Mouse (Mus musculus) naive thymus-derived CD4-positive, alpha-beta T cell, adult 2 months (primary cell): ENCODE data around the gene Cacna1c.

Source experiments
- DNase-seq: peaks from one replicate; pipeline ENCODE4 v3.0.0-alpha.2; 2011; ENCODE audit warnings: low read depth

The Cacna1c gene

DNA sequence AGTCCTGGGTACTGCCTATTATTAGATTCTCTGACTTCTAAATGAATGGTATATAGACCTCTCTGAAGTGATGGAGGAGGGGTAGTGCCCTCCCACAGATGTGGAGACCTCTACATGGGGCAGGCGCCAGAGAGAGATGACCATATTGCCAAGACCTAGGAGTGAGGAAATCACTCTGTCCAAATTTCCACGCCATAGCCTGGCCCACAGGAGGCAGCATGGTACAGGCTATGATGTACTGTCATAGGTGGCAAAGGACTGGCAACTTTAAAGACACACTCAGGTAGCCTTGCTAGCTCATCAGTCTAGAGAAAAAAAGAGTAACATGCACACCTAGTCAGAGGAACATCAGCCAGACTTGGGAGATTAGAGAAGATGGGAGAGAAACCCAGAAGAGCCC is 347.6 kb downstream of the Cacna1c start:
- no peak for DNase-seq

DNA sequence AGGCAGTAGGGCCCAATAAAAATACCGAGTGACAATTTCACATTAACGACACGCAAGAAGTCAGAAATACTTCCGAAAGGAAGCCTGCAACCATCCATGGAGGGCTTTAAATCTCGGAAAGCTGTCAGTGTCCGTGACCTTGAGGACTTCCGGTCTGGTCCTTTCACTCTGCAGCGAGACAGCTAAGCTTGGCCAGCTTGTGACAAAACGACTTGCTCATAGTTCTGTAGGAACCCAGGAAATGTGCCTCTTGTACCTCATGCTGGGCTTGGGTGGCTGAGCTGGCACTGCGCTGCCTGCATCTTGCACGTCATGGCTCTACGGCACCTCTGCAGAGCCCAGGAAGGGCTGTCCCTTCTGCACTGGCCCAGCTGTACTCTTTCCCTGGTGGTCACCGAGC is 348.5 kb downstream of the Cacna1c start:
- no peak for DNase-seq

DNA sequence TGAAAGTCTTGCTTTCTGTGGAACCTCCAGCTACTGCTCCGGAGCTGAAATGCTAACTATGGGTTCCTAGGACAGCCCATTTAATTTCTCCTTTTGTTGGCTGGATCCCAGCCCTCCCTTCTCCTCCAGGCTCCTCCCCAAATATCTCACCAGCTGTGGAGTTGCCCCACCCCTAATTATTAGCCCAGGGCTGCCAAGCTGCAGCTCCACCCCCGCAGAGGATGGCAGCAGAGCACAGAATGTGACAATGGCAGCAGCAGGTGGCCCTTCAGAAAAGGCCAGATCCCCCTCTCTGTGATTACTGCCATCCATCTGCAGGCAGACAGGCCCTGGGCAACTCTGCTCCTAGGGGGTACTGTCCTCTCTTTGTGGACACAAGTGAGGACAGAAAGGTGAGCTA is 350.4 kb downstream of the Cacna1c start:
- no peak for DNase-seq

DNA sequence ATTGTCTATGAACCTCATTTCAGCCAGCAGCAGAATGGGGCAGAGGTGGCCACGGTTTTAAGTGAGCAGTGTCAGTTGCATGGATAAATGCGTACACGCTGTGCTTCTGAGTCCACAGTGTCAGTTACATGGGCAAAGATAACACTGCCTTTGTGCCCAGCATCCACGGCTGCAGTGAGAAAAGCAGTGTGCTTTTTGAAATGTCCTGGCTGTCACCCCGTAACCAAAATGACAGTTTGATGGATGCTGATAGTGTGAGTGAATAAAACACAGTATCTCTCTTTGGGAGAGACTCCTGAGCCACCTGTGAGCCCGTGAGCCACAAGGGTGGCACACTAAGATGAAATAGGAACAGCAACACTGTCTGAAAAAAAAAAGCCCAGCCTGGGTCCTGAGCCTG is 351.0 kb downstream of the Cacna1c start:
- DNase-seq = no peak

DNA sequence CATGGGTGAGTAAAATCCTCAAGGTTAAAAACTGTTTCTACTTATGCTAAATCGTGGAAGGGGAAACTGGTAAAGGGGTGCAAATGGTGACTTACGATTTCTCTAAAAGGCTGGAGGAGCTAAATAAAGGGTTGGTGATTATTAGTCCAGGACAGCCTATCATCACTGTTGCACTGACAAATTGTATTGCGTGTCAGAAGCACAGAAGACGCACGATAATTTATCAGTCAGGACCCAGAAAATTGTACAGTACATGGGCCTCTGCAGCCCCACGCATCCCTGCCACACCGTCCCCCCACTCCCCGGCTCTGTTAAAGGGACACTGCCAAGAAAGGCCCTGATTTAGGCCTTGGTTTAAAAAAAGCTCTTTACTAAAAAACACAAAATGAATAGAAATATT is 352.7 kb downstream of the Cacna1c start:
- DNase-seq = no peak

DNA sequence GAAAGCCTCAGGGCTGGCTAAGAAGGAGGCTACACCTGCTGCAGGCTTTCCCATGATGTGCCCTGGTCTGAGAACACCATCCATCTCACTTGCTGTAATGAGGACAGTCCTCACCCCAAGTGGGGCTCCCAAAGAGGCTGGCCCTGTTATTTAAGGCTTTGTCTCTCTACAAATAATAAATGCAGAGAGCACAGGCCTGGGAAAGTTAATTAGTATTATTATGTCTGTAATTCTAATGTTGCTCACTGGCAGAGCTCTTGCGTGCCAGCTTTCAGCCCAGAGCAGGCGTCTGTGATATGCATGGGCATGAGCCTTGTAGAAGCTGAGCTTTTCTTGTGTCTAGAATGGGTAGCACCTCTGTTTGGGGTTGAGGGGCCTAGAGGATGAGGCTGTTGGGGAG is 354.3 kb downstream of the Cacna1c start:
- DNase-seq = no peak

DNA sequence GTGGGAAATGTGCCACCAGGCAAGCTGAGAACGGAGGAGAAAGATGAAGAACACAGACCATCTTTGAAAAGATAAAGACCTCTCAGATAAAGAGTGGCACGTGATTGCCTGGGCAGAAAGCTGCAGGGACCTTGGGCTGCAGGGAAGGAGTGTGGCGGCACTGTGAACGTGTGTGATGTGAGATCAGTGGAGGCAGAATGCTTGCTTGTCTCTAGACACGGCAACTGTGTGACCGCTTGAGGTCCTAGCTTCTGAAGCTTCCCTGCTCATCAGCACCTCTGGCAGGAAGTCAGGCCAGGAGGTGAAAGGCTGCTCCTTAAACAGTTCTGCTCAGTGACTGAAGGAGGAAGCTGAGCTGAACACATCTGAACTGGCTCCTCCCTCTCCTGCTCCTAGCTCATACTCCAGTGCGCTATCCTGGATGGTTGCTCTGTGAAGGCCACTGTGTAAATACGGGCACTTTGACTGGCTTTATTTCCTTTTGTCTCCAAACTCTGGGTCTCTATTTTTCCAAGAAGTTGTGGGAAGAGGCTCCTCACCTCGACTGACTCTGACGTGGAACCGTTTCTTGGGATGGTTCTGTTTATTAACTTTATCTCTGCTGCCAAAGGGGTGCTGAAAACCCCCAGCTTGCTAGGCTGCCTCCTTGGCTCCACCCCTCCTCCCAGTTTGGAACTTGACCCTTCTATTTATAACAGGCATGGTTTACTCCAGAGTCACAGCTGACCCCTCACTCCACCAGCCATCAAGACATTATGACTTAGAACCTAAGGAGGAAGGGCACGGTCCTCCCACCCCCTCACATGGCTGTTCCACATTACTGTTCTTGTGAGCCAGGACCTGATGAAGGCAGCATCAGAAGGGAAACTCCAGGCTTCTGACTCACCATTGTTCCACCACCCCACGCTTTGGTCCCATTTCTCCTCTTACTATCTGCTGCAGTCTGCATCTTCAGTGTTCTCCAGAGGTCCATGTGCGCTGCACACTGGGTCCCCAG is 357.0 kb downstream of the Cacna1c start:
- DNase-seq = no peak

DNA sequence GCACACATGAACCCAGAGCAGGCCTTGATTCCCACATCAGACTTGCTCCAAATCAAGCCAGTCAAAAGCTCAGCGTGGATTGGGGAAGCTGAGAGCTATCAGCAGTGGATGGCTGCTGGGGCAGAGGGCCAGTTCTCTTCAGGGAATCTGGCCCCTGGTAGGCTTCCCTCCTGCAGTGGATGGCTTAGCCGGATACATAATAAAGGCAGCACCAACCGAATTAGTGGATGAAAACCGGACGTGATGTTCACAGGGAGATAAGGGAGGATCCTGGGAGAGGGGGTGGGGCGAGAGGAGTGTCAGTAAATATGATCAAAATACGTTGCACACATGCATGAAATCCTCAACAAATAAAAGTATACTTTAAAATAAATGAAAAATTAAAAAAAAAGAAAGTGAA is 359.5 kb downstream of the Cacna1c start:
- no peak for DNase-seq

DNA sequence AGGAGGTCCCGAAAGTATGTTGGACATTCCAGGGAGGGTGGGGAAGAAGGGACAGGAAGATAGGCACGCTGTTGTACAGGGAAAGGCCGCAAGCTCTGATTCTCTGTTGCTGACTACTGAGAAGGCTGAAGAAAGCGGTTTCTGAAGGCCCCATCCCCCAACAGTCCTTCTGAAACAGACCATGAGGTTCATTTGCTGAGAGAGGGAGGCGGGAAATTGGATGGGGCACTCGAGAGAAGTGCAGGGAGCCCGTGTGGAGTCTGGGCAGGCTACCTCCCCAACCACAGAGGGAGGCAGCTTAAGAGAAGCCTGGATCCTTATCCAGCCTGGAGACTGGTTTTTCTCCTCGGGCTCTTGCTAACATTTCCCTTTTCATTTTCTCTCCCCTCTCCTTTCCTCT is 362.2 kb downstream of the Cacna1c start:
- DNase-seq = no peak

DNA sequence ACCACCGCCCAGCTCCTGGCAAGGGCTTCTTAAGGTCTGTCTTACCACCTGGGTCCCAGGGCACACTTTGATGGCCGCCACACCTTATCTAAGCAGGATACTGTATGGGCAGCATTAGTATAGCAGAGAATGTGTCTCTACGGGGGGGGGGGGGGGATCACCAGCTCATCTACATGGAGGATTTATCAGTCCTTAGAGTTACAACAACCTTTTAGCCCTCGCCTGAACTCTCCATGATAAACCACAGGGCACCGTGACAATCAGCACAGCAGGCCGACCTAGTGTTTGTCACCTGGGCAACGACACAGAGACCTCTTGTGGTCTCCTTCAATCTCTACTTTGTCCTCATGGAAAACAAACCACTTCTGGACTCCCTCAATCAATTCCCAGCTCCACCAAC is 363.2 kb downstream of the Cacna1c start:
- DNase-seq = no peak

DNA sequence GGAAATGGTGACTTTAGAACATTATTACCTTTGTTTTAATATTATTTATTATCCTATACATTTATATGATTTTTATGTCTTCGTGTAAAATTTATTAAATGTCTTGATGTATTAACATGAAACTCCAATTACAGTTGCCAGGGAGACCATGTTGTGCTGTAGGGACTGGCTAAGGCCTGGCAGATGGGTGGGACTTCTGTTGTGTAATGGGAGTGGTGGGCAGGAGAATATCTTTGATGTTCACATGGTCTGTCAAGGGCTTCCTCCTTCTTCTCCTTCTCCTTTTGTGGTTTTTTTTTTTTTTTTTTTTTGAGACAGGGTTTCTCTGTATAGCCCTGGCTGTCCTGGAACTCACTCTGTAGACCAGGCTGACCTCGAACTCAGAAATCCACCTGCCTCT is 363.6 kb downstream of the Cacna1c start:
- DNase-seq = no peak

DNA sequence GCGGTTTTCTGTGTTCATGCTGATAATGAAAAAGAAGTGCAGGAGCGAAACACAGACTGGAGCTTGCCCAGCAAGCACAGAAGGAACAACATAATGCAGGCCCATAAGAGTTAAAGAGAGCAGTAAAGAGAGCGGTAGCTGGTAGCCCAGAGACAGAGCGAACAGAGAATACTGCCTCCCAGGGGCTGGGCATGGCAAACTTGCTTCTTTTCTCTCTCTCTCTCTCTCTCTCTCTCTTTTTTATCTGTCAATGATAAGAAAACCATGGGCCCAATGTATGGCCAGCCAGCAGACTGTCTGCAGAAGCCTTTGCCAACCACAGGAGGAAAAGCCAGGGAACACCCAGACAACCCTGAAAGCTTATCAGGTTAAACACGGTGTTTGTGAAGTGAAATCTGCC is 365.4 kb downstream of the Cacna1c start:
- no peak for DNase-seq

DNA sequence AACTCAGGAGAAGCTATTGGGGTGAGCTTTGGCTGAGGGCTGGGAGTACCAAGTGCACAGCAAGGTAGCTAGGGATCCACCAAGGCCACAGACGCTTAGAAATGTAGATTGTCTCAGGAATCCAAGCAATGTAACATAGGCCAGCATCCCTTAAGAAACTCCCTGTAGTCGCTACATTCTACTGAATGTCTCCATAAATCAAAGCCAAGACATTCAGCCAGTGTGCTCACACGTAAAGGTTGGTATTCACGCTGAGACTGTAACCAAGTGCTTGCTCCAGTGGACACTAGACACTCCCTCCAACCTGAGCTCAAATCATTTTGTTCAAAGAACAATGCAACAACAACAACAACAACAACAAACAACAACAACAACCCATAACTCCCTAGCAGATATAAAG is 368.0 kb downstream of the Cacna1c start:
- no peak for DNase-seq

DNA sequence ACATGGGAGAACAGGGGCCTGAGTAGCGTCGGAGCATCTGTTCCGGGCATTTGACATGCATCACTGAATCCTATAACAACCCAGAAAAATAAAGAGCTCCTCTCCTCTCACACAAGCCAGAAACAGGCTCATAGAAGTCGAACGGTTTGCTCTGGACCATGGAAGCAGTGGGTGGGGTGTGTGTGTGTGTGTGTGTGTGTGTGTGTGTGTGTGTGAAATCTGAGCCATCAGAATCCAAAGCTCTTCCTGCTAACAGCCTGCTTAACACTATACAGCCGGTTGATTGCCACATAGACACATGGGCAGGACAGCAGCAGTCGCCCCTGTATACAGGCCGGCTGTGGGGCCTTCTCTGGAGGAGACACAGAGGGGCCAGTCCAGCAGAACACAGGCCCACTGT is 368.7 kb downstream of the Cacna1c start:
- no peak for DNase-seq

DNA sequence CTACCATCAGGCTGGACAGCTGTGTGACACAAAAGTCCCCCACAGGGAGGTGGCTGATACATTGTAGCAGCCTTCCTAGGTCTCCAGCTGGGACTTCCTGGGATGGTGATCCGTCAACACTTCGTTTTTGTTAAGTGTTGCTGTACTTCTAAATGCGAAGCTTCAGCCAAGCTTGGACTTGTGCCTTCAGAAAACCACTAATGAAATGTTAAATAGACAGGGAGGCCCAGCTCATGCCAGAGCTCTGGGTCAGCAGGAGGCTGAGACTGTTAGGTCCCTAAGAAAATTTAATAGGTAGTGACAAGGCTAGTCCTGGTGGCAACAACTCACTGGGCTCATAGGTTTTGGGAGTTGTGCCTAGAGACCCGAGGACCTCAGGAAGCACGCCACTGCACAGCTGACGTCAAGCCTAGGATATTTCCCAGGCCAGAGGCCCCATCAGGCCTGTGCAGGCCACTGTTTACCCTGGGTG is 370.8 kb downstream of the Cacna1c start:
- no peak for DNase-seq

DNA sequence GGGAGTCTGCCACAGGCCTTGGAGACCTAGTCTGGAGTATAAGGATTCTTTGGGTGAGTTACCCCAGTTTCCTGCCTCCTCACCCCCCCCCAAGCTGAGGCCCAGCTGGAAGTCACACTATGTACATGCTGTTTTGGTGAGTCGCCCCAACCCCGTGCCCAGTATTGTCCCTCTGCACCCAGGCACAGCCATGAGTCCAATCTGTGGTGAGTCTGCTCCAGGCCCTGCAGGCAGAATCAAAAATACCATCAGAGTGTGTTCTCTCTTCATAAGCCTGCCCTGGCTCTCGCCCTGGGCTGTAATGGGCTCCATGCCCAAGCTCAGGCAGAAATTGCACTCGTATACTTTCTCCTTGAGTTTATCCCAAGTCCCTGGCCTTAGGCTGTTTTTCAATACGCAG is 374.7 kb downstream of the Cacna1c start:
- no peak for DNase-seq

DNA sequence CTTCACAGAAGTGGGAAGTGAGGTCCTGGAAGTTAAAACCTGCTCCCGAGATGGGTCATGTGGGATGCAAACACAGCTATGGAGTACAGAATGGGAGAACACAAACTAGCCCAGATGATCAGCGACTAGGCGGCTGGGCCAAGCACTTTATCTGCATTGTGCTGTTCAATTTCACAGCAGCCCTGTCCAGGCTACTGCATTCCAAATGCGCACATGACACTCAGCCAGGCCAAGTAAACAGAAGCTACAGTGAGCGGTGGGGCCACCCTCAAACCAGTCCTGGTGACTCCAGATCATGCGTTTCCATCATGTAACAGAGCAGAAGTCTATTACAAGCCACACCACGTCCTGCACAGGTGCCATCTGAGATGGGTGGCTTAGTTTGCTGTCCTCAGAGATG is 376.6 kb downstream of the Cacna1c start:
- no peak for DNase-seq

DNA sequence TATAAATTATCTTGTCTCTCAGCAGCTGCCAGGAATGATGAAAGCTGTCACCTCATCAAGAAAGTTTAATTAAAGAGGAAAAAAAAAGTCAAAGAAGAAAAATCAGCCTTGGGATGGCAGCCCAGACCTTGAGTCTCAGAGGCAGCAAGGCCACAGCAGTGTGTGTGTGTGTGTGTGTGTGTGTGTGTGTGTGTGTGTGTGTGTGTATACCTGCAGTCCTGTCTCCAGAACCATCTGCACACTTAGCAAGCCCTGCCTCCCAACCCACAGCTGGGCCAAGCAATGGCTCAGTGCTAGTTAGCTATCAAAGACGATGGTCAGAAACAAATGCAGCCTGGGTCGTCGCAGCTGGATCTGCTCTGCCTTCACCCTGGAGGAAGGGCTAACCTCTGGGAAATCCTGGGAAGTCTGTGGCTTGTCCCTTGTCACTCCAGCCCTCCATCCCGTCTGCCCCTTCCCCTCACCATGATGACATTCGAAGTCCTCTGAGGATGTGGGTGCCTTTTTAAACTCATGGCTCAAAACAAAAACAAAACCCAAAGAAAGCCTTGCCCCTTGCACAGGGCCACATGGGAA is 378.2 kb downstream of the Cacna1c start:
- no peak for DNase-seq

DNA sequence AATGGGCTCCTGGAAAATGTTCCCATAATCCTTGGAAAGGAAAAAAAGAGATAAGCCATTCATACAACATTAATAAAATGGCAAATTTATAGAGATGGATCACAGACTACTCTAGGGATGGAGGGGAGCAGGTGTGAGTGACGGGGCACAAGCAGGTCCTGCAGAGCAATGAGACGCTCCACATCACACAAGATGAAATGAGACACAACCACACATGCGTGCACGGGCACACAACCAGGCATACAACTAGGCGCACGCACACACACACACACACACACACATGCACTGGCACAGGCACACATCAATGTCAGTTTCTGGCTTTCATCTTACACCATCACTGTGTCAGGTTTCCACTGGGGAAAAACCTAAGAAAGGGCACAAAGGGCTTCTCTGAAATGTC is 380.0 kb downstream of the Cacna1c start:
- DNase-seq = no peak

DNA sequence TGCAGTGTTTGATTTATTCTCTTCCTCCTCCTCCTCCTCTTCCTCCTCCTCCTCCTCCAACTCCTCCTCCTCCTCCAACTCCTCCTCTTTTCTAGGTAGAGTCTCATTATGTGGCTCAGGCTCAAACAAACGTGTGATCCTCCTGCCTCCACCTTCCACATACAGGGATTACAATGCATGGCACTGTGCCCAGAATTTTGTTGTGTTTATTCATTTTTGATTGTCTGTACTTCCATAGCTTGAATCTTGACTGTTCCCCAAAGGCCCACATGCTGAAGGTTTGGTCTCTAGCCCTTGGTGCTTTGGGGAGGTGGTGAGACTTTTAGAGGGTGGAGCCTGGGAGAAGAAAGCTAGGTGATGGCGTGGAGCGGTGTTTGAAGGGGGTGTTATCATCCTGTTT is 383.7 kb downstream of the Cacna1c start:
- DNase-seq = no peak

DNA sequence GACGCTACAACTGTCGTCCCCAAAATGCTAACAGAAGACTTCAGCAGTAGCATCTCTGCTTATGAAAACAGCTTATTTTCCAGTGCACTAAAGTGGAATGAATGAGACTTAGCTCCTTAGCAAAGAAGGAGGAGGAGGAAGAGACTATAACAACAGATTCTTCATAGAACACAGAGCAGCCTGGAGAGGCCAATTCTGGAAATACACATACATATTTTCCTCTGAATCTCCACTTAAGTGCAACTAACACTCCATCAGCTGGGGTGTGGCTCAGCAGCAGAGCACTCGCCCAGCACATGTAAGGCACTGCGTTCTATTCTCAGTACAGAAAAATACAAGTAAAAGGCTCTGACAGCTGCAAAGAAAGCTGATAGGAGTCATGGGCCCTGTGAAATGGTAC is 384.2 kb downstream of the Cacna1c start:
- DNase-seq = no peak

DNA sequence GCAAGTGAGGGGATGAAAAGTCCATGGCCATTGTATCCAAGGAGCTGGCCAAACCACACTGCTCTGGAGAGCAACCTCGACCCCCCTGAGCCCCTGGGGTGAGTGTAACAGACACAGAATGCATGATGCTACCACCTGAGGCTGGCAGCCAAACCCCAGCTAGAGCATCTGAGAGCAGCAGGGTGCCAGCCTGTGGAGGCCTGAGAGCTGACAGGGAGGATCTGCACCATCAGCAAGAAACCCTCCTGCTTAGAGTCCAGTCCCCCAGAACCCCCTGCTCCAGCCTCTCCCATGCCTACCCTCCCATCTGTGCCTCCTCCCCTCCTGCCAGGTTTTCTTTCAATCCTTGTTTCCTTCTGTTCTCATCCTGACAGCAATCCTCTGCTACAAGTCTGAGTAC is 385.4 kb downstream of the Cacna1c start:
- no peak for DNase-seq

DNA sequence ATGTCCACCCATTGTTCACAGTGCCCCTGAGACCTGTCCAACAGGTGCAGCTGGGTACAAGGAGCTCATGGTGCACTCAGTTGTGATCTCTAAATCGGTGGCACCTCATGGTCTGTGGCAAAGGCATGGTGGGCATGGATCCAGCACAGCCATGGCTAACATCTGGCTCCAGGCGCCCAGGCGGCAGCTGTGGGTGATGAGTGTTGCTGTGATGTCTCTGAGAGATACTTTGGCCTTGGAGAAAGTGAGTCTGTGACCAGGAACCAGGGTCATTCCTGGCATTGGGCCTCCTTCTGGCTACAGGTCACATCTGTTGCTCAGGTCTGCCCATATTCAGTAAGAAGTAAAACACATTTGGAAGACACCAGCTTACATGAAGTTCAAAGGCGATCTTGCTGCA is 391.1 kb downstream of the Cacna1c start:
- no peak for DNase-seq

DNA sequence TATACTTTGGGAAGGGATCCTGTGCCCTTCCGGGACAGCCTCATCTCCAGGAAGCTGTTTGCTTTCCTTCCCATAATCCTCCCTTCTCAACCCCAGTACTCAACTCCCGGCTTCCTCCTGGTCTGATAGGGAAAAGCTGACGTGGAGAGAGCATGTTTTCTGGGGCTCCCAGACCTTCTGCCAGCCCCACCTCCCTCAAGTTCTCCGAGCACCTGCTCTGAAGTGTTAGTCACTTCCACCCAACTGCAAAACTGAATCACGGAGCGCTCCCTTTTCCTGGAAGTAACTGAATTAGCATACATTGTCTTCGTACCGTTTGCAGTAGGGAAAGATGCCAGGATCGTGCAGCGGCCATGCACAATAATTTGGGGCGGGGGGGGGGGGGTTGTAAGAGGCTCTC is 393.9 kb downstream of the Cacna1c start:
- DNase-seq = no peak
